Mouse (Mus musculus) cerebral cortex, adult 2 months (tissue): ENCODE data around the gene Tctex1d2.

Experiments used
- WGBS: fragments of 180-500 bp; shearing (Covaris S2); methylation state at CpG from one replicate; pipeline ENCODE4 v1.1.7; 2018; 5-methylcytosine and 5-hydroxymethylcytosine counted together

Tctex1d2 gene

GRCm38 (mm10) chr16:32433138-32433537 is 13.6 kb downstream of the Tctex1d2 start:
- WGBS: 81% methylated on average over 2 of the region's 2 CpGs

DNA sequence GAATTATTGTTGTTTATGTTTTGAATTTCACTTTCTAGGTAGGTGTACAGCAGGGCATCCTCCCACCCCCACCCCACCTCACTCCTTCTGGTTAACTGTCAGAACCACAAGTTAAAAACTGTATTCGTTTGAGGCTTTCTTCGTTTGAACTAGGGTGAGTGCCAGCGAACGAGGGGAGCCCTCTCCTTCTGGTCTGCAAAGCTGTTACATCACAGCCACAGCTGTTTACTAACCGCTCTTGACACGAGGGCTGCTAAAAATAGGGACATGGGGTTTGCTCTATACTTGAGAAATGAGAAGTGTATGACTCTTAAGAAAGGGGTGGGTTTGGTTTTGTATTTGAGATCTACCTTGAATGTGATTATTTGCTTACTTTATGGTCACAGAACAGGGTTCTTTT is 14.6 kb downstream of the Tctex1d2 start:
- WGBS: 20% methylated on average over 6 of the region's 6 CpGs

DNA sequence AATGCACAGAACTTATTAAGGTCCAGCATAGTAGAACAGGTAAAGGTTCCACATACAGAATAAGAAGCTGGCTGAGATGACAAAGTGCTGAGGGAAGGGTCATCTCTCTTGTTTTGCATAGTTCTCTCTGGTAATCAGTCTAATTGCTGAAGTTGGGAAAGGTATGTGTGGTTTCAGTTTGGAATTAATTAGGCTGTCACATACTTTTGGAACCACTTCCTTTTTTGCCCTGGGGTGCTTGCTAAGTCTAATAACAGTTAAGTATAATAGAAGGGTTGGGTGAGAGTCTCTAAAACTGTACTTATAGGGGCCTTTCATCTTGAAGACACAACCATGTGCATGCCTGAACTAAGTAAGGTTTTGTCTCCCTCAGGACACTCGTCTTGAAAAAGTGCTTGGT is 17.2 kb downstream of the Tctex1d2 start:
- WGBS: 61% methylated on average over 1 of the region's 1 CpGs

GRCm38 (mm10) chr16:32437266-32437665 is 17.8 kb downstream of the Tctex1d2 start:
- WGBS: 100% methylated on average over 1 of the region's 1 CpGs

DNA sequence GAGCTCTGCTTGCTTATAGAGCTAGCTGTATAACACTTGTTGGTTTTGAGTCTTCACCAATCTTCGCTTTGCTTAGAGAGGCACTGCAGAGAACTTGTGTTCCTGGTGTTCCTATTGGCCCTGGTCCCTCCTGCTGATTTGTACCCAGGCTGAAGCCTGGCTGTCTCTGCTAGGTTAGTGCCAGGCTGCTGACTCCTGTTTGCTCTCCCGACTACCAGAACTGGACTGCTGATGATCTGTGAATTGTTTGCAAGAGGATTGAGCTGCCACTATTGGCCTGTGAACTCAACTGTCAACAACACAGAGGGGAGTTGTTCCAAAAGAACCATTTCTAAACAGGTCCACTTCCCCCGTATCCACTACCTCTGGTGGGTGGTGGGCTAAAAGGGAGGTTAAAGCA is 21.9 kb downstream of the Tctex1d2 start:
- 79% methylated on average over 3 of the region's 3 CpGs for WGBS

GRCm38 (mm10) chr16:32444615-32445014 is 25.1 kb downstream of the Tctex1d2 start:
- 92% methylated on average over 3 of the region's 3 CpGs for WGBS

DNA sequence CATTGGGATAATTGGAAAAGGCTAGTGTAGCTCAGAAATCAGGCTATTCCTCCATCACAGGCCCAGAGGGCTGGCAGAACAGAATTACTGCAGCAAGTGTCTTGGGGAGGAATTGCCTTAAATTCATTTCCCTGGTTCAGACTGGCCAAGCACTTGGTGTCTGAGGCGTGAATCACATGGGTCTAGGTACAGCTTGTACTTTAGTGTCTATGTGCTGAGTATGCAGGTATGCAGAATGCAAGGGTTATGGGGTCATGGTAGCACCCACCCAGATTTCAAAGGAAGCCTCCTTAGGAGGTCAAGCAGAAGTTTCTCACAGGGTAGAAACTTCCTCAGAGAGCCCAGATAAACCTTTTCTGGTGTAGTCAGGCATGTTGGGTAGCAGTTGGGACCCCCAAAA is 26.1 kb downstream of the Tctex1d2 start:
- 97% methylated on average over 1 of the region's 1 CpGs for WGBS

DNA sequence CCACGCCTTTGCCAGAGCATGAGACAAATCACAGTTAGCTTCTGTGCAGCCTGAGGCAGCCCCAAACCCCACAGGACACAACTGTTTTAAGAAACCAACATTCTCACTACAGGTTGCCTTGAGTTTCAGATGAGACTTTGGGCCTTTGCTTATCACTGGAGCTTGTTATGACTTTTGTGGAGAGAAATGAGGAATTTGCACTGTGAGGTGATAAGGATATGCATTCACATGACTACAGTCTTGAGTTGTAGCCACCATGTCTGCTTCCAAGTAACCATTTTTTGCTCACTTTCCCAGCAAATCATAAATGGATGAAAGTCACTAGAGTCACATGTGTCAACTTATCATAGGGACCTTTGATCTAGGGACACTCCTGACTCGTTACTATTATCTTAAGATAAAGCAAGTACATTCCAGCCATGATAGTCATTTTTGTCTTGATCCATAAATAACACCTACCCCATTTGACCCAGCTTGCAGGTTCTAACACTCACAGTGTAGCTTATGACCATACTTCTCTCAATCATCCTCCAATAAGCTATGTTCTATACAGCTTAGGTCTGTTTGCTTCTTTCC is 27.1 kb downstream of the Tctex1d2 start:
- WGBS: 90% methylated on average over 2 of the region's 2 CpGs

GRCm38 (mm10) chr16:32449665-32450064 is 30.2 kb downstream of the Tctex1d2 start:
- WGBS: 82% methylated on average over 3 of the region's 3 CpGs

DNA sequence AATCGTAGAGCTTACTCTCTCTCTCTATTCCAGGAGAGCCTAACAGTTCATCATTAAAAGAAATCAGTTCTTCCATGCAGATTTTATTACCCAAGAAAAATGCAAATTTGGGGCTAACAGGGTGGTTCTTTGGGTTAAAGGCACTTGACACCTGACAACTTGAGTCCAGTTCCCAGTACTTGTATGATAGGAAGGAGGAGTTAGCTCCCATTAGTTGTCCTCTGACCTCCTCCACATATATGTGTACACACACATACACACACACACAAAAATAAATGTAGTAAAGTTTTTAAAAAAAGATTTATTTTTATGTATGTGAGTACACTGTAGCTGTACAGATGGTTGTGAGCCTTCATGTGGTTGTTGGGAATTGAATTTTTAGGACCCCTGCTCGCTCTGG is 30.6 kb downstream of the Tctex1d2 start:
- 99% methylated on average over 2 of the region's 2 CpGs for WGBS

DNA sequence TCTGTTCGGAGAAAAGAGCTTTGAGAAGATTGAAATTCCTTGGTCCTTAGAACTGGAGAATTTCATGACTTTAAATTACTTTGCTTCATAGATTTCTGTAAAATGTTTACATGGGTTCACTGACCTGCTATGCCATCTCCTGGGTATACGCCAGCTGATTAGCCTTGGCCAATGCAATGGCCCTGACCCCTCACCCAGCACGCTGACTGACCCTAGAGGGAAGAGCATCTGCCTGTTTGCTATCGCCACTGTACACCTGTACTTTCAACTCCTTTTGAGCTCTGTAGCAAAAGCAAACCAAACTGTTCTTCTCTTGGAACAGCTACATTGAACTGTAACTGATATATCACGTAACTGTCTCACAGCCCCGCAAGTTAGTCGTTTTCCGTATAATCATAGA is 33.6 kb downstream of the Tctex1d2 start:
- 91% methylated on average over 8 of the region's 8 CpGs for WGBS

DNA sequence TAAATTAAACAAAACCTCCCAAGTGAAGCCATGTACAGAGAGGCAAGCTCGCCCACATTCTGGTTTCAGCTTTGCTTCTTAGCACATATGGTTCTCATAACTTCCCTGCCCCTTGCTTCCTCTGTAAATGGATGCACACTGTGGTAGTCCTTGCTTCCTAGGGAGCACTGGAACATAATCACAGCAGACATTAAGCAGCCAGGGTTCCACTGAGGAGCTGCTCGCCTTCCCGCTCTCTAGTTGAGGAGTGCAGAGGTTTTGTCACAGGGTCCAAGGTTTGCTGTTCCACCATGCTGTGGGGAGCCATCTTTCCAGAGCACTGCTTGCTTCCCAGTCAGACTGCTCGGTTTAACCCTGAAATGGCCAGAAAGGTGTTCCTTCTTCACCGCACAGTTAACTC is 35.1 kb downstream of the Tctex1d2 start:
- WGBS: 87% methylated on average over 5 of the region's 5 CpGs

DNA sequence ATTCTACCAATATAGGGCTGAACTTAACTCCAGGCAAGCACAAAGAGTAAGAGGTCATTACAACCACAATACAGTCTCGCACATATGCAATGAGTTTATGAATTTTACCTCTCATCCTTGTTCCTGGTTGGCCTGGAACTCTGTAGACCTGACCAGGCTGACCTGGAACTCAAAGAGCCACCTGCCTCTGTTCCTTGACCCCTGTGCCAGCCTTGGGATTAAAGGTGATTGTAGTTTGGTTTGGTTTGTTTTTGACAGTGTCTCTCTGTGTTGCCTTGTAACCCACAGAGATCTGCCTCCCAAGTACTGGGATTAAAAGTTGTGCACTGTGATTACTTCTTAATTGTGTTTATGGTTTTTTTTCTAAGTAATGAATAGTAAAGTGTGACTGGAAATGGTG is 37.3 kb downstream of the Tctex1d2 start:
- WGBS: 98% methylated on average over 1 of the region's 1 CpGs

- WGBS: 69% methylated on average over 10 of the region's 10 CpGs
Measured at GRCm38 (mm10) chr16:32457589-32458386, 38.3 kb downstream of the Tctex1d2 start.

GRCm38 (mm10) chr16:32460518-32460917 is 41.0 kb downstream of the Tctex1d2 start:
- 72% methylated on average over 4 of the region's 4 CpGs for whole genome bisulfite sequencing

GRCm38 (mm10) chr16:32461713-32462112 is 42.2 kb downstream of the Tctex1d2 start:
- 97% methylated on average over 5 of the region's 5 CpGs for WGBS

- WGBS: 94% methylated on average over 16 of the region's 16 CpGs
Measured at GRCm38 (mm10) chr16:32462950-32463349, 43.4 kb downstream of the Tctex1d2 start.

GRCm38 (mm10) chr16:32463426-32463825 is 43.9 kb downstream of the Tctex1d2 start:
- WGBS: 82% methylated on average over 2 of the region's 2 CpGs

- WGBS: 0% methylated on average over 1 of the region's 1 CpGs
Measured at GRCm38 (mm10) chr16:32464908-32465307, 45.4 kb downstream of the Tctex1d2 start.

DNA sequence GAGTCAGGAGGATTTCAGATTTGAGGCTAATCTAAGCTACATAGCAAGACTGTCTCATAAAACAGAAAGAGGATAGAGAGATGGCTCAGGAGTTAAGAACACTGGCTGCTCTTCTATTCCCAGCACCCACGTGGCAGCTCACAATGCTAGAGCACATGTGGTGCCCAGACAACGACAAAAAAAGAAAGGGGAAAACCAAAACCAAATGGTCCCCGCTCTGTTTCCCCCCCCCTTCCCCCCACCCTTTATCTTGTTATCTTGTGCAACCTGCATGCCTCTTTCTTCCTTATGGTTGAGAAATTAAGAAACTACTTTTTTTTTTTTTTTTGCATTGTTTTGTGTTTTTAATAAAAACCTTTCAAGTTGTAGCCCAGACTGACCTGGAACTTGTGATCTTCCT is 49.0 kb downstream of the Tctex1d2 start:
- WGBS: 64% methylated on average over 3 of the region's 3 CpGs

DNA sequence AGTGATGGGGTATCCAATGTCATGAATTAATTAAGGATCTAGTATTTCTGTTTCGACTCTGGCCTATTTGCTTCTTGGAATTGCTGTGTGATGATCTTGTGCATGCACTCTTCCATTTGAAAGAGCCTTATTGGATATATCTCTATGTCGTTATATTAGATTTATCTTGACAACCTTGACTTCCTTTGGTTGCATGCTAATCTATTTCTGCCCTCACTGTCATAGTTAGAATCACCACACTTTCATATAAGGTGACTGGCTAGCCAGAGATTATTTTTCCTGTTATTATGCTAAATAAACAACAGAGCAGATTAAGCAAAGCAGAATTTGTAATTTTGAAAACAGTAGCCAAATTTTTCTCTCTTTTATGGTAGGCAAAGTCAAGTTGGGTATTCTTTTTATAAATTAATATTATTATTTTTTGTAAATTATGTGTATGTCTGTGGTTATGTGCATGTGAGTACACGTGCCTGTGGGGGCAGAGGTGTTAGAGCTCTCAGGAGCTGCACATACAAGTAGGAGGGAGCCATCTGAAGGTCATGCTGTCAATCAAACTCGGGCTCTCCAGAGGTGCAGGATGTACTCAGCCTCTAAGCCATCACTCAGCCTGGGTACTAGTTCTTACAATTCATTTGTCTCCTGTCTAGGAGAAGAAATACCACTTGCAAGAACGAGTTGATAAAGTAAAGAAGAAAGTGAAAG is 50.1 kb downstream of the Tctex1d2 start:
- 82% methylated on average over 5 of the region's 5 CpGs for WGBS

DNA sequence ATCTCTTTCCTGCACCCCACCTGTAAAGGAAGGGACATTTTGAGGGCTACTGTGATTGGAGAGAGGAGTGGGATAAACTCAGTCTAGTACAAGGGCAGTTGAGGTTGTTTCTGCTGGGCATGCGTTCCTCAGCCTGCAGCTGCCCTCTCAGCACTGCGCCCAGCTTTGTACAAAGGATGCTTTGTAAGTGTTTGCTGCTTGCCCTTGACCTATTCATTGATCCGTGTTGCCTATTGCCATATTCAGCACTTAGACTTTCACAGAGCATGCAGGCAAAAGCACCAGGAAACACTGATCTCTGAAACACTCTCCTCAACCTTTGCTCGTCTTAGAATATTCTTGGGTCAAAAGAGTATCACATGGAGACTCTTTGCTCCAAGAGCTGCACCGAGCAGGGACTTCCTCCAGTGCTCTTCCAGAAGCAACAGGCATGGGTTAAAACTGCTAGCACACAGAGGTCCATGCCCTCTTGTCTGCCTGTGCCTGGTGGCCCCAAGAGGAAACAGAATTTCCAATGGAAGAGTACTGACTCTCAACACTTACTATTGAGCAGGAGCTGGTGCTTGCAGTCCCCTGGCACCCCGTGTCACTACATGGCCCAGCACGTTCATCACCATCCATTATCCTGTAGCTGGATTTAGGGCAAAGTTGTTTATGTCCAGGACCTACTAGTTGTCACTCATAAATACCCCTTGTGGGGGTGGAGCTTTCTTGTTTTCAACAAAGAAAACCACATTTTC is 52.9 kb downstream of the Tctex1d2 start:
- WGBS: 72% methylated on average over 7 of the region's 7 CpGs
